Mouse (Mus musculus) kidney, embryonic 16.5 days (tissue): Measurements from ENCODE around the gene Cdc37l1. TPM values are rescaled to one million over a fixed set of nuclear protein-coding genes. Genes with fewer than 3 reads are reported as not detected.

ENCODE experiments used
- ATAC-seq: fragments of 200-750 bp; cut with Nextera tagmentation; 2 replicates; pipeline ENCODE4 v1.8.0; 2017; ENCODE audit warnings: moderate TSS enrichment; ENCODE audit not compliant: low FRiP score, low TSS enrichment
- H3K27ac ChIP-seq: fragments of 300-500 bp; sonication (generic); 2 replicates; pipeline ENCODE4 v1.5.1; 2014; ENCODE audit warnings: low read length
- H3K27me3 ChIP-seq: fragments of 300-500 bp; sonication (generic); 2 replicates; pipeline ENCODE4 v1.6.1; 2014; ENCODE audit warnings: low read length, control low read depth, mixed read lengths; ENCODE audit not compliant: insufficient read depth
- H3K36me3 ChIP-seq: fragments of 300-500 bp; sonication (generic); 2 replicates; pipeline ENCODE4 v1.6.1; 2014; ENCODE audit warnings: low read length, control low read depth, mixed read lengths; ENCODE audit not compliant: insufficient read depth
- H3K4me1 ChIP-seq: fragments of 300-500 bp; sonication (generic); 2 replicates; pipeline ENCODE4 v1.6.1; 2014; ENCODE audit warnings: low read length, control low read depth, mixed read lengths; ENCODE audit not compliant: insufficient read depth
- H3K4me2 ChIP-seq: fragments of 300-500 bp; sonication (generic); replicated peaks from 2 replicates; pipeline ENCODE4 v1.6.1; 2014; ENCODE audit warnings: low read depth, low read length
- H3K4me3 ChIP-seq: fragments of 300-500 bp; sonication (generic); 2 replicates; pipeline ENCODE4 v1.5.1; 2014; ENCODE audit warnings: mild to moderate bottlenecking, low read length
- H3K9ac ChIP-seq: fragments of 300-500 bp; sonication (generic); replicated peaks from 2 replicates; pipeline ENCODE4 v1.6.1; 2014; ENCODE audit warnings: low read length
- H3K9me3 ChIP-seq: fragments of 300-500 bp; sonication (generic); 2 replicates; pipeline ENCODE4 v1.6.1; 2016; ENCODE audit warnings: low read length, control low read depth
- WGBS: fragments of 180-500 bp; shearing (Covaris S2); extraction: QIAGEN DNeasy Blood & Tissue Kit; methylation state at CpG from one replicate; pipeline ENCODE4 v1.1.7; 2014; 5-methylcytosine and 5-hydroxymethylcytosine counted together
- polyA plus RNA-seq: library from polyadenylated mRNA; unstranded; fragments of >200 nt; fragmentation: Nextera tagmentation; extraction: Ambion mirVana; gene quantifications from 2 replicates; pipeline ENCODE4 v1.2.1, GENCODE M21; 2015

Cdc37l1 gene
- polyA plus RNA-seq, 1 experiment from 2014 or later: 35.7 TPM

DNA sequence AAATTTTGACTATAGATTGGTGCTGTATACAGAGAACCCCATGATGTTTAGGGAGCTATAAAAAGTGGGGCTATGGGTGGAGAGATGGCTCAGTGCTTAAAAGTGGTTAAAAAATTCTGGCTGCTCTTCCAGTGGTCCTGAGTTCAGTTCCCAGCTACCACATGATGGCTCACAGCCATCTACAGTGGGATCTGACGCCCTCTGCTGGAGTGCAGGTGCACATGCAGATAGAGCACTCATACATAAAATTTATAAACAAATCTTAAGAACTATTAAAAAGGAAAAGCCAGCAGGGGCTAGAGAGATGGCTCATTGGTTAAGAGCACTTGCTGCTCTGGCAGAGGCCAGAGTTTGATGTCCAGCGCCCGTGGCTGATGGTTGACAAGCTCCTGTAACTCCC is 29.5 kb downstream of the Cdc37l1 start:
- H3K27me3 ChIP-seq: no peaks in the 10 kb centered on the region
- no peak overlapping the region for H3K4me2 ChIP-seq
- H3K4me1 ChIP-seq: no peaks in the 10 kb centered on the region
- WGBS: 90% methylated on average over 3 of the region's 3 CpGs
- no peak overlapping the region for H3K4me3 ChIP-seq
- no peak overlapping the region for H3K9ac ChIP-seq
- H3K9me3 ChIP-seq: no peaks in the 10 kb centered on the region
- no peak for ATAC-seq
- H3K27ac ChIP-seq: no peak overlapping the region
- H3K36me3 ChIP-seq: peaks cover 51% of the 10 kb centered on the region

- Histone ChIP-seq H3K27ac (no peak overlapping the region), H3K4me2 (no peak overlapping the region), H3K9ac (no peak overlapping the region), H3K9me3 (no peaks in the 10 kb centered on the region), H3K36me3 (peaks cover 62% of the 10 kb centered on the region), H3K4me1 (no peaks in the 10 kb centered on the region), H3K4me3 (no peak overlapping the region), H3K27me3 (no peaks in the 10 kb centered on the region)
- WGBS: 86% methylated on average over 7 of the region's 7 CpGs
- no peak for ATAC-seq
Observed at GRCm38 (mm10) chr19:29021754-29022345, 31.7 kb downstream of the Cdc37l1 start.

GRCm38 (mm10) chr19:29024391-29024947 is 34.3 kb downstream of the Cdc37l1 start:
- no peak for ATAC-seq

GRCm38 (mm10) chr19:29031788-29032187 is 41.6 kb downstream of the Cdc37l1 start:
- 96% methylated on average over 3 of the region's 3 CpGs for WGBS
- no peak for ATAC-seq

More at GRCm38 (mm10) chr19:29024391-29024947, 34.3 kb downstream of the Cdc37l1 start:
- no peaks in the 10 kb centered on the region for H3K4me1 ChIP-seq
- peaks cover 50% of the 10 kb centered on the region for H3K36me3 ChIP-seq
- H3K4me3 ChIP-seq: no peak overlapping the region
- H3K27ac ChIP-seq: no peak overlapping the region
- H3K9ac ChIP-seq: no peak overlapping the region
- WGBS: 84% methylated on average over 11 of the region's 11 CpGs
- H3K9me3 ChIP-seq: no peaks in the 10 kb centered on the region
- H3K4me2 ChIP-seq: no peak overlapping the region
- H3K27me3 ChIP-seq: no peaks in the 10 kb centered on the region

GRCm38 (mm10) chr19:29032662-29033061 is 42.5 kb downstream of the Cdc37l1 start:
- Histone ChIP-seq H3K27ac (no peak overlapping the region), H3K9ac (no peak overlapping the region), H3K36me3 (peaks cover 28% of the 10 kb centered on the region), H3K27me3 (no peaks in the 10 kb centered on the region), H3K9me3 (no peaks in the 10 kb centered on the region), H3K4me3 (no peak overlapping the region), H3K4me2 (no peak overlapping the region), H3K4me1 (no peaks in the 10 kb centered on the region)
- no peak for ATAC-seq

More at GRCm38 (mm10) chr19:29031788-29032187, 41.6 kb downstream of the Cdc37l1 start:
- Histone ChIP-seq H3K9ac (no peak overlapping the region), H3K4me1 (no peaks in the 10 kb centered on the region), H3K9me3 (no peaks in the 10 kb centered on the region), H3K36me3 (peaks cover 30% of the 10 kb centered on the region), H3K27me3 (no peaks in the 10 kb centered on the region), H3K4me2 (no peak overlapping the region), H3K4me3 (no peak overlapping the region), H3K27ac (no peak overlapping the region)

DNA sequence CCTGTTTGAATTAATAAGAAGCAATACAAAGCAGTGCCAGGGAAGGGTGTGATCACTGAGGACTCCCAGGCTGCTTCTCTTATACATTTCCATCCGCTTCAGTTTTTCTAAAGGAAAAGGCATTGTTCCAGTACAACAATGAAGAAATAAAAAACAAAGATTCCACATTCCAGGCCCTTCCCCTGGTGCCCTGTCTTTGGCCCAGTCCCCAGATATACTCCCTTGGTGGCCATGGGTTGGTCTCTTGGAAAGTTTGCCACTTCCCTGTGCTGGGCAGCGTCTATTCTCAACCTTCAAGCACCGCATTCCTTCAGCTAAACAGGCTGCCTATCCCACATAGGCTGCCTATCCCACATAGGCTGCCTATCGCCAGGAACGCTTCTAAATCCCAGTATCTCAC is 46.9 kb downstream of the Cdc37l1 start:
- Histone ChIP-seq H3K27ac (no peak overlapping the region), H3K4me2 (no peak overlapping the region), H3K27me3 (no peaks in the 10 kb centered on the region), H3K9me3 (peaks cover 6% of the 10 kb centered on the region), H3K4me1 (no peaks in the 10 kb centered on the region), H3K36me3 (peaks cover 27% of the 10 kb centered on the region), H3K4me3 (no peak overlapping the region), H3K9ac (no peak overlapping the region)
- ATAC-seq: no peak
- 90% methylated on average over 5 of the region's 5 CpGs for WGBS

- no peak overlapping the region for H3K9ac ChIP-seq
- H3K4me1 ChIP-seq: no peaks in the 10 kb centered on the region
- no peak overlapping the region for H3K4me2 ChIP-seq
- 89% methylated on average over 10 of the region's 10 CpGs for WGBS
- no peak for ATAC-seq
- H3K36me3 ChIP-seq: peaks cover 23% of the 10 kb centered on the region
- no peak overlapping the region for H3K4me3 ChIP-seq
- H3K27ac ChIP-seq: no peak overlapping the region
- no peaks in the 10 kb centered on the region for H3K27me3 ChIP-seq
- H3K9me3 ChIP-seq: peaks cover 6% of the 10 kb centered on the region
Observed at GRCm38 (mm10) chr19:29037541-29037940, 47.4 kb downstream of the Cdc37l1 start.

DNA sequence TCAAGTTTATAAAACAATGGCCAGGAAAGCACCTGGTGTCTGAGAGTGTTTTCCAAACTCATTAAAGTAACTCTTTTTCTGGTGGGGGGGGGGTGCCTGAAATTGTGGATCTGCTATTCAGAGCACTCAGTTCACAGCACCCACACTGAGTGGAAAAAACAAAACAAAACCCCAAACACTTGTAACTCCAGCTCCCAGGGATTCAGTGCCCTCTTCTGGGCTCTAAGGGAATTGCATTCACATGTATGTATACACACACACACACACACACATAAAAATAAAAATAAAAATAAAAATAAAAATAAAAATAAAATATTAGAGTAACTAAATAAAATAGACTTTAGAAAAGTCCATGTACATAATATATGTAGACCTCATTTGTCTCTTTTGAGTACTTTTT is 49.2 kb downstream of the Cdc37l1 start:
- Histone ChIP-seq H3K4me1 (no peaks in the 10 kb centered on the region), H3K4me3 (no peak overlapping the region), H3K4me2 (no peak overlapping the region), H3K27ac (no peak overlapping the region), H3K36me3 (peaks cover 17% of the 10 kb centered on the region; the same call in 1 of the 2 replicates), H3K9ac (no peak overlapping the region), H3K27me3 (no peaks in the 10 kb centered on the region), H3K9me3 (peaks cover 6% of the 10 kb centered on the region)
- no peak for ATAC-seq

- Histone ChIP-seq H3K27me3 (no peaks in the 10 kb centered on the region), H3K4me3 (no peak overlapping the region), H3K4me2 (no peak overlapping the region), H3K9me3 (peaks cover 6% of the 10 kb centered on the region), H3K4me1 (no peaks in the 10 kb centered on the region), H3K27ac (no peak overlapping the region), H3K9ac (no peak overlapping the region), H3K36me3 (peaks cover 12% of the 10 kb centered on the region; the same call in 1 of the 2 replicates)
- 77% methylated on average over 4 of the region's 4 CpGs for WGBS
- ATAC-seq: no peak
Observed at GRCm38 (mm10) chr19:29040206-29040605, 50.1 kb downstream of the Cdc37l1 start.

- no peak overlapping the region for H3K9ac ChIP-seq
- WGBS: 64% methylated on average over 6 of the region's 6 CpGs
Observed at GRCm38 (mm10) chr19:29042143-29042542, 52.0 kb downstream of the Cdc37l1 start.

More at GRCm38 (mm10) chr19:29042143-29042542, 52.0 kb downstream of the Cdc37l1 start:
- peaks cover 5% of the 10 kb centered on the region; the same call in 1 of the 2 replicates for H3K4me1 ChIP-seq
- ATAC-seq: no peak
- no peaks in the 10 kb centered on the region for H3K27me3 ChIP-seq
- no peak overlapping the region for H3K4me2 ChIP-seq
- H3K9me3 ChIP-seq: peaks cover 6% of the 10 kb centered on the region
- peaks cover 8% of the 10 kb centered on the region; the same call in 1 of the 2 replicates for H3K36me3 ChIP-seq
- H3K4me3 ChIP-seq: no peak overlapping the region
- H3K27ac ChIP-seq: no peak overlapping the region
